Mouse (Mus musculus): ENCODE measurements around the gene Mdm2. TPM values are rescaled to one million over a fixed set of nuclear protein-coding genes. Genes with fewer than 3 reads are reported as not detected.

The Mdm2 gene
- polyA plus RNA-seq, 2 experiments from 2014 or later, result 47.3 to 54.7 TPM

DNA sequence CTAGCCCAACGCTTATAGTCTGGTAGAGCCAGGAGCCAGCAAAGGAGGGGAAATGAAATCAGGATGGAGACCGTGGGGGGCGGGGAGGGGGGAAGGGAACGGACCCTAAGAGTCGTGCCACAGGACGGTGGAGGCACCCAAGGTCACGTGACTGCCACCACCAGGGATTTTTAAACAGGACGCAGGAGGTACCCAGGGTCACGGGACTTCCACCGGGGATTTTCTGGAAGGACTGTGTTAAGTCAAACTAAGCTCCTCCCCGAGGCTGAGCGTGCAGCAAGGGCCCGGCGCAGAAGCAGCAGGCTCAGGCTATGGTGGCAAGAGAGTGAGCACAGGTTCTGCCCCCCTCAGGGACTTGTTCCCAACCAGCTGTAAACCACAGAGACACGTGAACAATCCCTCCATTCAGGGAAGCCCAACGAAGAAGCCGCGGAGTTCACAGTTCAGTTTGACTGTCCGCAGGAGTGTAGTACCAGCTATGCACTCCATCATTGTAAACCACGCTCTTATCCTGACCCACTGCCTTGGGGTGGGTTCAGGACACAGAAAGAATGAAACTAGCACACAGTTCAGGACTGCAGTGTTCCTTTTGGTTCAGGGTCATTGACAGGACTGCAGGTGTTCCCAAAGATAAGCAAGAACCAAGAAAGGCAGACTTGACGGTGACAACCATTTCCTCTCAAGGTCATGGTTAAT, 70.5 kb downstream of the Mdm2 start:
- ATAC-seq, result peak; percentile 87

DNA sequence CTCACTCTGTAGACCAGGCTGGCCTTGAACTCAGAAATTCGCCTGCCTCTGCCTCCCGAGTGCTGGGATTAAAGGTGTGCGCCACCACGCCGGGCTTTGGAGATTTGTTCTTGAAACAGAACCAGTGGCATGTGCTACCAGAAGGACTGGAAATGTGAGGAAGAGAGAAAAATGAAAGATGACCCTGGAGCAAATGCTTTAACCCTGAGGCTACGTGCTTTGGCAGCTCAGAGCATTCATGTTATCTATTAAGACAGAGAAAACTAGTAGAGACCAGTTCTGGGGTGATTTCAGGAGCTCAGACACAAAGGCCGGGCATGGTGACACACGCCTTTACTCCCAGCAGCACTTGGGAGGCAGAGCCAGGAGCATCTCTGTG, 71.3 kb downstream of the Mdm2 start:
- ATAC-seq, result no peak

Other genes starting within 250 kb of the Mdm2 start
- 10 to 100 TPM; 26.0 to 26.2 TPM for gene Cpm, start 81.3 kb downstream of the Mdm2 start, polyA plus RNA-seq (2017; shearing (Covaris generic))
- 1 to 10 TPM; 2.1 to 2.8 TPM for gene Slc35e3, start 35.6 kb upstream of the Mdm2 start, polyA plus RNA-seq (2017; shearing (Covaris generic))
- 10 to 100 TPM; 54.8 to 65.4 TPM for gene Nup107, start 81.9 kb upstream of the Mdm2 start, polyA plus RNA-seq (2017; shearing (Covaris generic))
- 10 to 100 TPM; 58.0 to 90.0 TPM for gene Rap1b, start 135.3 kb upstream of the Mdm2 start, polyA plus RNA-seq (2017; shearing (Covaris generic))

Measured in CD4-positive, CD25-positive, alpha-beta regulatory T cell, adult 4 months (primary cell).